Comparison of ENCODE assay signal across 11 mouse cellular contexts in the genomic region with DNA sequence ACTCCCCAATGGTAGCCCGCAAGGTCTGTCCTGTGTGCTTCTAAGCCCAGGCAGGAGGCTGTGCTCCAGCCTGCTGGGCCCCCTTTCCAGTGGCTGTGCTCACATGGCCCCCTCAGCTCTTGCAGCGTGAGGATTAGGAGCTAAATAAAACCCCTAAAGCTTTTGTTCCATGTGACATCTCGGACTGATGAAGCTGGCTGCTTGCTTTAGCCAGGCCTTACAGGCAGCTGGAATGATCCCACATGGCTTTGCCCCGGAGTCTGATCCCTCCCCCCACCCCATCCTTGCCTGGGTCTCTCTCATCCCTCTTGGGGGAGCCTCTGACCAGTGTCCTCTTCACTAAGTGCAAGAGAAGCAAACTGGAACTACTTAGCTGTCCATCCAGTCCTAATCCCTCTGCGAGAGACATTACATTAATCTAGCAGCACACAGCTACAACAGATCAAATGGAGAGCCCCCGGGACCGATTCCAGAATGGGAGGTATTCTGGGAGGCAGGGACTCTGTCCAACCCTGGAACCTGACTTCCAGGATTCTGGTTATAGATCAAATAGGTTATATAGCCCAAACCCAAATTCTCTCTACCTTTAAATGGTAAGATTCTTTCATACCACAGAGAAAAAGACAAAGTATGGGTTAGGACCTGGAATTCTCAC.
DNase-seq lines count a peak whose midpoint lies in the region; ATAC-seq and TF ChIP-seq lines count a peak whose summit lies in the region.
"Had no signal": no experiment of that assay in that cellular context is flagged by ENCODE, and none has a peak within 500 bp of the region (broad histone marks: within the 10 kb centered on the region; RNA-seq: fewer than 3 reads in every experiment).

No protein-coding gene starts in this region.

- peak overlapping the region; percentile 39 for H3K4me3 ChIP-seq in gastrocnemius, adult 2 months
- H3K4me3 ChIP-seq in forebrain, embryonic 11.5 days (ENCODE audit: low read depth, low read length), result no peak overlapping the region
- no peak overlapping the region for H3K4me3 ChIP-seq in hindbrain, embryonic 12.5 days
- no peak overlapping the region for H3K4me3 ChIP-seq in neural tube, embryonic 13.5 days

- H3K4me1 ChIP-seq in forebrain, embryonic 11.5 days (replicated peaks; ENCODE audit: control insufficient read depth, insufficient read depth, low read length), result peaks cover 36% of the 10 kb centered on the region
- H3K4me1 ChIP-seq in hindbrain, embryonic 12.5 days, result peaks cover 77% of the 10 kb centered on the region
- H3K4me1 ChIP-seq in neural tube, embryonic 13.5 days (replicated peaks), result peaks cover 82% of the 10 kb centered on the region

- H3K36me3 ChIP-seq in forebrain, embryonic 11.5 days (ENCODE audit: control insufficient read depth, insufficient read depth, low read length), result no peaks in the 10 kb centered on the region
- H3K36me3 ChIP-seq in hindbrain, embryonic 12.5 days, result 0 out of 2 replicates have a peak, but pooled peaks cover 4% of the 10 kb centered on the region
- H3K36me3 ChIP-seq in neural tube, embryonic 13.5 days, result no peaks in the 10 kb centered on the region

- no peak for DNase-seq in gastrocnemius, adult 2 months
- DNase-seq in gastrocnemius, postnatal 14 days, result no peak
- DNase-seq in forebrain, embryonic 11.5 days (ENCODE audit: low spot score), result no peak
- DNase-seq in adrenal gland, postnatal 25 days, result no peak
- no peak for DNase-seq in Muller cell, postnatal 12 days (ENCODE audit: inconsistent ontology term)
- no peak for DNase-seq in c-Kit-positive CD71-positive TER-119-positive erythroid progenitor cells, embryonic 14.5 days (ENCODE audit: low spot score)
- DNase-seq: adrenal gland, adult 2 months; thymus, adult 18-20 months had no signal

- TF ChIP-seq CTCF in gastrocnemius, adult 2 months (IDR thresholded peaks at IDR 0.05), result no peak

- peak overlapping the region; percentile 29 for H3K9ac ChIP-seq in forebrain, embryonic 11.5 days (ENCODE audit: low read length)
- no peak overlapping the region; the same call in 1 of the 2 replicates for H3K9ac ChIP-seq in hindbrain, embryonic 12.5 days
- 0 out of 2 replicates have a peak overlapping the region, but pooled peaks have one; percentile 27 for H3K9ac ChIP-seq in neural tube, embryonic 13.5 days

- H3K27ac ChIP-seq in gastrocnemius, adult 2 months, result peak overlapping the region; percentile 73
- H3K27ac ChIP-seq in forebrain, embryonic 11.5 days (ENCODE audit: low read depth, low read length), result peak overlapping the region; percentile 62
- peak overlapping the region; percentile 66 for H3K27ac ChIP-seq in hindbrain, embryonic 12.5 days
- peak overlapping the region; percentile 81 for H3K27ac ChIP-seq in neural tube, embryonic 13.5 days (replicated peaks)

- H3K27me3 ChIP-seq in forebrain, embryonic 11.5 days (ENCODE audit: control insufficient read depth, insufficient read depth, low read length), result no peaks in the 10 kb centered on the region
- H3K27me3 ChIP-seq in hindbrain, embryonic 12.5 days, result no peaks in the 10 kb centered on the region
- H3K27me3 ChIP-seq in neural tube, embryonic 13.5 days, result no peaks in the 10 kb centered on the region

- ATAC-seq in forebrain, embryonic 11.5 days (replicated peaks; ENCODE audit: low FRiP score), result peak; percentile 18; the same call in 1 of the 2 replicates
- peak; percentile 28; the same call in 1 of the 2 replicates for ATAC-seq in hindbrain, embryonic 12.5 days (ENCODE audit: low FRiP score)
- no peak for ATAC-seq in neural tube, embryonic 13.5 days (ENCODE audit: low read depth)
- ATAC-seq: CD4-positive, CD25-positive, alpha-beta regulatory T cell, adult 4 months had no signal

- no peaks in the 10 kb centered on the region for H3K9me3 ChIP-seq in forebrain, embryonic 11.5 days (ENCODE audit: control insufficient read depth, low read length)
- no peaks in the 10 kb centered on the region for H3K9me3 ChIP-seq in hindbrain, embryonic 12.5 days (replicated peaks)
- H3K9me3 ChIP-seq in neural tube, embryonic 13.5 days, result no peaks in the 10 kb centered on the region

- intact Hi-C loops in gastrocnemius, adult 2 months (cut with DNase I), result no loop called here
- intact Hi-C loops in gastrocnemius, postnatal 14 days (cut with DNase I; ENCODE audit: low total_unique reads), result no loop called here

- whole genome bisulfite sequencing in forebrain, embryonic 11.5 days, result 13% methylated on average over 7 of the region's 7 CpGs
- WGBS in hindbrain, embryonic 12.5 days, result 42% methylated on average over 7 of the region's 7 CpGs
- WGBS in neural tube, embryonic 13.5 days, result 39% methylated on average over 7 of the region's 7 CpGs

- no peak overlapping the region; the same call in 1 of the 2 replicates for H3K4me2 ChIP-seq in forebrain, embryonic 11.5 days (ENCODE audit: low read depth, low read length, severe bottlenecking)
- no peak overlapping the region for H3K4me2 ChIP-seq in hindbrain, embryonic 12.5 days (replicated peaks)
- peak overlapping the region; percentile 21; the same call in 1 of the 2 replicates for H3K4me2 ChIP-seq in neural tube, embryonic 13.5 days
